ENCODE assay signal across 8 mouse cellular contexts in the genomic region with DNA sequence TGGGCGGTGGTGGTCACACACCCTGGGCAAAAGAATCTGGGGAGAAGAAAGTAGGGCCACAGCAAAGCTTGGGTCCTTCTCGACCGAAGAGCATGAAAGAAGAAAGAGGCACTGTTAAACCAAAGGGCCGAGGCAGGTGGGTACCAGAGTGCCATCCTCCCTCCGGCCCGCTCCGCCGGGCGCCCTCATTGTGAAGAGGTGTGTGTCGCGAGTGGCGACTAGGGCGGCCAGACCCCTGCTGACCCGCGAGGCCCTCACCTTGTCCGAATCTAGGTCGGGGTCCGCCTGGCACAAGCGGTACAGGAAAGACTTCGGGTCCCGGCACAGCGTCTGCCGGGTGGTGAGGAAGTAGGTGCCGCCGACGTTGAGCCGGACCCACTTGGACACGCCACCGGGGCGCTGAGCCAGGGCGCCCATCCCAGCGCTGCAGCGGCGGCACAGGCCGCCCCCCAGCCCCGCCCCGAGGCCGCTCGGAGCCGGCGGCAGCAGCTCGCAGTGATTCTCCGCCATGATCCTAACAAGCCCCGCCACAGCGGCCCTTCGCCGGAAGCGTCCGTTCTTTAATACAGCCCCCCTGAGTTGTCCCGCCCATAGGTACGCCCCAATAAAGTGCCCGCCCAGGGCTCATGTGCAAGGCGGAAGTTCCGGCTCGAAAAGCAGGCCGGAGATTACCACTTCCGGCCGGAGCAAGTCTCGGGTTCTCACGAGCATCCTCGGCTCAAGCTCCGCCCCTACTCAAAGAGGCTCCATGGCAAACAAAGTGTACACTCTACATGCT. TPM values are rescaled to one million over a fixed set of nuclear protein-coding genes. Genes with fewer than 3 reads are reported as not detected.
DNase-seq lines count a peak whose midpoint lies in the region; ATAC-seq and TF ChIP-seq lines count a peak whose summit lies in the region.

A gene (minus strand): TSS at position 567 of the 778 bp plus-strand sequence.

- H3K4me3 ChIP-seq in CH12.LX (replicated peaks in 1 of 3; ENCODE audit: low read depth in 2 of 3, low read length in 2 of 3, poor library complexity in 1 of 3), result peak within 1 kb of the TSS; percentile 83 to 94 (median 91)
- peak within 1 kb of the TSS; percentile 60 for H3K4me3 ChIP-seq in forebrain, embryonic 11.5 days (ENCODE audit: low read depth, low read length)
- peak within 1 kb of the TSS; percentile 82 for H3K4me3 ChIP-seq in heart, embryonic 16.5 days (ENCODE audit: low read length)
- peak within 1 kb of the TSS; percentile 86 for H3K4me3 ChIP-seq in liver, embryonic 15.5 days (replicated peaks)
- H3K4me3 ChIP-seq in neural tube, embryonic 12.5 days, result peak within 1 kb of the TSS; percentile 93

- H3K79me2 ChIP-seq in CH12.LX (replicated peaks; ENCODE audit: control insufficient read depth, extremely low read depth, insufficient read depth, poor library complexity, severe bottlenecking), result peaks cover 40% of the 10 kb centered on the region

- TF ChIP-seq POLR2A in CH12.LX (IDR thresholded peaks at IDR 0.05; ENCODE audit: low read depth, low read length), result peak; percentile 96

- H3K27ac ChIP-seq in CH12.LX (ENCODE audit: insufficient read depth, low read depth), result no peak within 1 kb of the TSS; the same call in 1 of the 2 replicates
- peak within 1 kb of the TSS; percentile 1; the same call in 1 of the 2 replicates for H3K27ac ChIP-seq in forebrain, embryonic 11.5 days (ENCODE audit: low read depth, low read length)
- peak within 1 kb of the TSS; percentile 81 for H3K27ac ChIP-seq in heart, embryonic 16.5 days (ENCODE audit: low read length)
- H3K27ac ChIP-seq in liver, embryonic 15.5 days (replicated peaks), result peak within 1 kb of the TSS; percentile 68
- H3K27ac ChIP-seq in neural tube, embryonic 12.5 days, result no peak within 1 kb of the TSS

- peaks cover 17 to 41% of the 10 kb centered on the region in 2 experiments for H3K4me1 ChIP-seq in CH12.LX (ENCODE audit: control insufficient read depth in 1 of 2, insufficient read depth in 2 of 2)
- H3K4me1 ChIP-seq in forebrain, embryonic 11.5 days (replicated peaks; ENCODE audit: control insufficient read depth, insufficient read depth, low read length), result peaks cover 2% of the 10 kb centered on the region
- peaks cover 16% of the 10 kb centered on the region for H3K4me1 ChIP-seq in heart, embryonic 16.5 days (ENCODE audit: control insufficient read depth, insufficient read depth, low read length)
- H3K4me1 ChIP-seq in liver, embryonic 15.5 days (replicated peaks), result peaks cover 15% of the 10 kb centered on the region
- H3K4me1 ChIP-seq in neural tube, embryonic 12.5 days, result peaks cover 10% of the 10 kb centered on the region

- peak; percentile 98 for ATAC-seq in forebrain, embryonic 11.5 days (replicated peaks; ENCODE audit: low FRiP score)
- ATAC-seq in heart, embryonic 16.5 days (replicated peaks; ENCODE audit: extremely low read depth, insufficient read depth, low FRiP score), result peak; percentile 95
- peak; percentile 97 for ATAC-seq in liver, embryonic 15.5 days (ENCODE audit: insufficient read depth)
- ATAC-seq in neural tube, embryonic 12.5 days (ENCODE audit: low FRiP score, low read depth), result peak; percentile 98

- peak within 1 kb of the TSS; percentile 95; the same call in 1 of the 2 replicates for H3K4me2 ChIP-seq in CH12.LX (ENCODE audit: insufficient read depth, low read depth, poor library complexity, severe bottlenecking)
- H3K4me2 ChIP-seq in forebrain, embryonic 11.5 days (ENCODE audit: low read depth, low read length, severe bottlenecking), result peak within 1 kb of the TSS; percentile 69
- peak within 1 kb of the TSS; percentile 89 for H3K4me2 ChIP-seq in heart, embryonic 16.5 days (ENCODE audit: low read depth, low read length)
- peak within 1 kb of the TSS; percentile 83 for H3K4me2 ChIP-seq in liver, embryonic 15.5 days
- peak within 1 kb of the TSS; percentile 85 for H3K4me2 ChIP-seq in neural tube, embryonic 12.5 days (replicated peaks)

- H3K36me3 ChIP-seq in CH12.LX (replicated peaks in 1 of 2; ENCODE audit: control insufficient read depth in 1 of 2, insufficient read depth in 1 of 2, low read length in 1 of 2), result peaks cover 5 to 31% of the 10 kb centered on the region in 2 experiments
- H3K36me3 ChIP-seq in forebrain, embryonic 11.5 days (ENCODE audit: control insufficient read depth, insufficient read depth, low read length), result 0 out of 2 replicates have a peak, but pooled peaks cover under 1% of the 10 kb centered on the region
- H3K36me3 ChIP-seq in heart, embryonic 16.5 days (ENCODE audit: control insufficient read depth, insufficient read depth), result peaks cover 10% of the 10 kb centered on the region
- peaks cover 21% of the 10 kb centered on the region for H3K36me3 ChIP-seq in liver, embryonic 15.5 days (replicated peaks)
- H3K36me3 ChIP-seq in neural tube, embryonic 12.5 days, result peaks cover 20% of the 10 kb centered on the region

- H3K9me3 ChIP-seq in CH12.LX (replicated peaks; ENCODE audit: low read length), result no peaks in the 10 kb centered on the region
- H3K9me3 ChIP-seq in forebrain, embryonic 11.5 days (ENCODE audit: control insufficient read depth, low read length), result no peaks in the 10 kb centered on the region
- H3K9me3 ChIP-seq in heart, embryonic 16.5 days (replicated peaks; ENCODE audit: control insufficient read depth, low read length), result no peaks in the 10 kb centered on the region
- no peaks in the 10 kb centered on the region for H3K9me3 ChIP-seq in liver, embryonic 15.5 days (replicated peaks)
- no peaks in the 10 kb centered on the region for H3K9me3 ChIP-seq in neural tube, embryonic 12.5 days

- WGBS in forebrain, embryonic 11.5 days, result under 1% methylated on average over 61 of the region's 62 CpGs
- under 1% methylated on average over 62 of the region's 62 CpGs for WGBS in heart, embryonic 16.5 days
- under 1% methylated on average over 62 of the region's 62 CpGs for WGBS in liver, embryonic 15.5 days (ENCODE audit: insufficient replicate concordance)
- WGBS in neural tube, embryonic 12.5 days, result under 1% methylated on average over 62 of the region's 62 CpGs

- H3K27me3 ChIP-seq in CH12.LX (replicated peaks), result no peaks in the 10 kb centered on the region
- no peaks in the 10 kb centered on the region for H3K27me3 ChIP-seq in forebrain, embryonic 11.5 days (ENCODE audit: control insufficient read depth, insufficient read depth, low read length)
- no peaks in the 10 kb centered on the region for H3K27me3 ChIP-seq in heart, embryonic 16.5 days (ENCODE audit: control insufficient read depth, insufficient read depth, low read length)
- H3K27me3 ChIP-seq in liver, embryonic 15.5 days, result no peaks in the 10 kb centered on the region
- H3K27me3 ChIP-seq in neural tube, embryonic 12.5 days (replicated peaks), result no peaks in the 10 kb centered on the region

- peak; percentile 96 for DNase-seq in CH12.LX (ENCODE audit: extremely low read depth)
- DNase-seq in c-Kit-positive CD71-positive TER-119-negative erythroid progenitor cells, embryonic 14.5 days (ENCODE audit: low read depth), result peak; percentile 94
- DNase-seq in forebrain, embryonic 11.5 days (ENCODE audit: low spot score), result peak; percentile 97
- peak; percentile 94 to 95 for DNase-seq in kidney, postnatal 36 days
- DNase-seq in telencephalon, adult 2 months (ENCODE audit: low read depth, low spot score), result peak; percentile 96

- no peak for TF ChIP-seq RAD21 in CH12.LX (IDR thresholded peaks at IDR 0.05; ENCODE audit: low read depth, low read length)

- dilution Hi-C loops in CH12.LX (cut with MboI; ENCODE audit: extremely low pct_ligation_motif_present, extremely low pct_unique_long_range_greater_than_20kb, low sequenced_read_pairs), result no loop called here

- H3K9ac ChIP-seq in CH12.LX (ENCODE audit: insufficient read depth, low read depth), result peak within 1 kb of the TSS; percentile 94
- H3K9ac ChIP-seq in forebrain, embryonic 11.5 days (ENCODE audit: low read length), result peak within 1 kb of the TSS; percentile 73
- H3K9ac ChIP-seq in heart, embryonic 16.5 days (ENCODE audit: low read length), result peak within 1 kb of the TSS; percentile 94
- peak within 1 kb of the TSS; percentile 79 for H3K9ac ChIP-seq in liver, embryonic 15.5 days
- peak within 1 kb of the TSS; percentile 89 for H3K9ac ChIP-seq in neural tube, embryonic 12.5 days

- in situ Hi-C loops in CH12.LX (cut with MboI; ENCODE audit: low pct_ligation_motif_present, low pct_unique_long_range_greater_than_20kb, low sequenced_read_pairs), result no loop called here

- TF ChIP-seq EP300 in CH12.LX (IDR thresholded peaks at IDR 0.05; ENCODE audit: low read length), result no peak

- no peak for TF ChIP-seq CTCF in CH12.LX (conservative IDR thresholded peaks at IDR 0.05 in 1 of 2, IDR thresholded peaks at IDR 0.05 in 1 of 2; ENCODE audit: low read depth in 2 of 2, low read length in 2 of 2)

TF ChIP-seq in CH12.LX, 34 proteins besides CTCF, POLR2A, EP300 and RAD21 (continues in another document):
- peak; percentile 93 for TF ChIP-seq BHLHE40 (IDR thresholded peaks at IDR 0.05; ENCODE audit: low read depth, low read length)
- TF ChIP-seq ZKSCAN1 (IDR thresholded peaks at IDR 0.05; ENCODE audit: borderline replicate concordance, low read depth, low read length), result no peak
- peak; percentile 94 for TF ChIP-seq TCF12 (IDR thresholded peaks at IDR 0.05; ENCODE audit: low read depth, low read length)
- no peak for TF ChIP-seq SMC3 (IDR thresholded peaks at IDR 0.05; ENCODE audit: low read depth, low read length)
- no peak; the same call in 1 of the 2 replicates for TF ChIP-seq USF2 (conservative IDR thresholded peaks at IDR 0.05; ENCODE audit: low read depth, low read length)
- TF ChIP-seq UBTF (IDR thresholded peaks at IDR 0.05; ENCODE audit: low read depth, low read length), result peak; percentile 86; the same call in 1 of the 2 replicates
- TF ChIP-seq NRF1 (IDR thresholded peaks at IDR 0.05; ENCODE audit: low read depth, low read length), result peak; percentile 61
- no peak for TF ChIP-seq JUN (IDR thresholded peaks at IDR 0.05; ENCODE audit: insufficient read depth, low read depth, low read length)
- peak; percentile 94; the same call in 1 of the 2 replicates for TF ChIP-seq KAT2A (IDR thresholded peaks at IDR 0.05; ENCODE audit: insufficient replicate concordance, low read length)
- TF ChIP-seq CHD2 (IDR thresholded peaks at IDR 0.05; ENCODE audit: low read length), result peak; percentile 96
- TF ChIP-seq CHD1 (IDR thresholded peaks at IDR 0.05; ENCODE audit: low read depth, low read length), result no peak
- TF ChIP-seq MEF2A (IDR thresholded peaks at IDR 0.05; ENCODE audit: borderline replicate concordance, low read depth, low read length), result peak; percentile 91
- peak; percentile 72; the same call in 1 of the 2 replicates for TF ChIP-seq RCOR1 (conservative IDR thresholded peaks at IDR 0.05; ENCODE audit: low read depth, low read length)

RNA-seq across cellular contexts. Expression of the gene that starts here (rescaled TPM):
- total RNA-seq in CH12.LX (2012; rRNA removed) (30.1 and 36.9 TPM in 2 replicates), CH12.LX (2014; rRNA removed) (51.1 and 51.6 TPM in 2 replicates)
- 44.3 and 44.6 TPM in 2 replicates for polyA plus RNA-seq in CH12.LX (2012; ENCODE audit: insufficient read length, low read depth)
- polyA plus RNA-seq in forebrain, embryonic 11.5 days (2014; fragmentation: Nextera tagmentation; extraction: Ambion mirVana), result 82.8 and 85.0 TPM in 2 replicates
- 36.5 and 36.6 TPM in 2 replicates for polyA plus RNA-seq in heart, embryonic 16.5 days (2015; fragmentation: Nextera tagmentation; extraction: Ambion mirVana)
- 12.6 TPM in 2 replicates for polyA plus RNA-seq in liver, embryonic 15.5 days (2015; fragmentation: Nextera tagmentation; extraction: Ambion mirVana)
- 99.4 and 99.6 TPM in 2 replicates for polyA plus RNA-seq in neural tube, embryonic 12.5 days (2016; fragmentation: Nextera tagmentation; extraction: Ambion mirVana)

Comparison
In these comparisons a context has a peak if more than half of its experiments do, and no peak if none do; other contexts are left out.
1. H3K27ac ChIP-seq: peak in forebrain, embryonic 11.5 days (single experiment), heart, embryonic 16.5 days (single experiment) and liver, embryonic 15.5 days (single experiment); none in CH12.LX (single experiment) and neural tube, embryonic 12.5 days (single experiment).
2. Peak in every context shown above with its lines, with median percentiles within 50 percentile points of each other: DNase-seq, H3K4me2 ChIP-seq, H3K4me3 ChIP-seq, H3K9ac ChIP-seq and ATAC-seq.